Mouse (Mus musculus): ENCODE results near the gene Colec11. TPM values are rescaled to one million over a fixed set of nuclear protein-coding genes. Genes with fewer than 3 reads are reported as not detected.

Colec11 gene
- polyA plus RNA-seq, 1 experiment from 2014 or later, result 0.24 TPM

DNA sequence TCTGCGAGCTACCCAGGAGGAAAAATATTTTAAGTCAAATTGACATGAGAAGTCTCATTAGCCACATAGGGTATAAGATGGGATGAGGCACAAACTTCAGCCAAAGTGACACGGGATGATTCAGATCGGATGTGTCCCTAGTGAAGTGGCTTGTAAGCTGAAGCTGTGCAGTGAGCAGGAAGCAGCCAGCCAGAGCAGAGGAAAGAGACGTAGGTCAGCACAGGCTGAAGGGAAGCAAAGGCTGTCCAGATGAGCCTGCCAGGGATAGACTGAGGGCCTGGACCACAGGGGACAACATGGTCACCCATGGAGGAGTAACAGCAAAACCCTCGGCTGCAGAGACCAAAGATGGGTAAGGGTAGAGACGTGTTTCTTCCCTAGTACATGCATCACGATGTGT is 8.8 kb downstream of the Colec11 start:
- 84% methylated on average over 7 of the region's 7 CpGs for WGBS
- H3K36me3 ChIP-seq (ENCODE audit: control insufficient read depth, insufficient read depth, low read length), result no peaks in the 10 kb centered on the region
- ATAC-seq (ENCODE audit: insufficient number of reproducible peaks, low FRiP score, low TSS enrichment, low read depth) (no peak), DNase-seq (ENCODE audit: low spot score) (no peak)
- H3K4me3 ChIP-seq (ENCODE audit: low read depth, low read length), result no peak overlapping the region
- no peaks in the 10 kb centered on the region for H3K9me3 ChIP-seq (ENCODE audit: control insufficient read depth, low read length)
- H3K9ac ChIP-seq (ENCODE audit: low read length), result no peak overlapping the region
- no peaks in the 10 kb centered on the region for H3K27me3 ChIP-seq (ENCODE audit: control insufficient read depth, insufficient read depth, low read length)
- no peaks in the 10 kb centered on the region for H3K4me1 ChIP-seq (ENCODE audit: control insufficient read depth, insufficient read depth, low read length)
- no peak overlapping the region for H3K27ac ChIP-seq (replicated peaks; ENCODE audit: low read depth, low read length)
- no peak overlapping the region for H3K4me2 ChIP-seq (ENCODE audit: low read depth, severe bottlenecking)

DNA sequence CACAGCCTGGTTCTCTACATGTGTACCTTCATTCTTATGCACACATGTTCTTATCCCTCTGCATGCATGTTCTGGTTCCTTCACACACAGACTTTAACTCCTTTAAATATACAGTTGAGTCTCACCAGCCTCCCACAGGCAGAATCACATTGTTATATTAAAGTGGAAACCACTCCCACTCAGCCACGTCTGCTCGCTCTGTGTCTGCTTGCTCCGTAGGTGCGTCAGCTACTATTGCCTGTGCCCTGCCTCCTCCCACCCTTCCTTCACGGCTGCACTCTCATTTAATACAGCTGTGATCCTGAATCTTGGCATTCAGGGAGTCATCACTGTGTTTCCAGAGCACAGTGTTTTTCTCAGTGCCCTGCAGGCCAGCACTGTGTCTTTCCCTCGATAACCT is 10.8 kb downstream of the Colec11 start:
- DNase-seq (ENCODE audit: low spot score) (no peak), ATAC-seq (ENCODE audit: insufficient number of reproducible peaks, low FRiP score, low TSS enrichment, low read depth) (no peak)
- H3K27ac ChIP-seq (replicated peaks; ENCODE audit: low read depth, low read length), result no peak overlapping the region
- no peak overlapping the region for H3K4me3 ChIP-seq (ENCODE audit: low read depth, low read length)
- no peaks in the 10 kb centered on the region for H3K9me3 ChIP-seq (ENCODE audit: control insufficient read depth, low read length)
- no peaks in the 10 kb centered on the region for H3K36me3 ChIP-seq (ENCODE audit: control insufficient read depth, insufficient read depth, low read length)
- no peak overlapping the region for H3K9ac ChIP-seq (ENCODE audit: low read length)
- H3K27me3 ChIP-seq (ENCODE audit: control insufficient read depth, insufficient read depth, low read length), result no peaks in the 10 kb centered on the region
- no peaks in the 10 kb centered on the region for H3K4me1 ChIP-seq (ENCODE audit: control insufficient read depth, insufficient read depth, low read length)
- WGBS, result 71% methylated on average over 6 of the region's 6 CpGs
- no peak overlapping the region for H3K4me2 ChIP-seq (ENCODE audit: low read depth, severe bottlenecking)

GRCm38 (mm10) chr12:28607546-28608305 is 15.5 kb downstream of the Colec11 start:
- Histone ChIP-seq H3K27me3 (ENCODE audit: control insufficient read depth, insufficient read depth, low read length) (no peaks in the 10 kb centered on the region), H3K4me2 (ENCODE audit: low read depth, severe bottlenecking) (no peak overlapping the region), H3K36me3 (ENCODE audit: control insufficient read depth, insufficient read depth, low read length) (no peaks in the 10 kb centered on the region), H3K27ac (replicated peaks; ENCODE audit: low read depth, low read length) (no peak overlapping the region), H3K9me3 (ENCODE audit: control insufficient read depth, low read length) (no peaks in the 10 kb centered on the region), H3K4me3 (ENCODE audit: low read depth, low read length) (no peak overlapping the region), H3K9ac (ENCODE audit: low read length) (no peak overlapping the region), H3K4me1 (ENCODE audit: control insufficient read depth, insufficient read depth, low read length) (no peaks in the 10 kb centered on the region)
- 62% methylated on average over 17 of the region's 17 CpGs for WGBS
- DNase-seq (ENCODE audit: low spot score), result peak; percentile 33
- ATAC-seq (ENCODE audit: insufficient number of reproducible peaks, low FRiP score, low TSS enrichment, low read depth), result no peak

DNA sequence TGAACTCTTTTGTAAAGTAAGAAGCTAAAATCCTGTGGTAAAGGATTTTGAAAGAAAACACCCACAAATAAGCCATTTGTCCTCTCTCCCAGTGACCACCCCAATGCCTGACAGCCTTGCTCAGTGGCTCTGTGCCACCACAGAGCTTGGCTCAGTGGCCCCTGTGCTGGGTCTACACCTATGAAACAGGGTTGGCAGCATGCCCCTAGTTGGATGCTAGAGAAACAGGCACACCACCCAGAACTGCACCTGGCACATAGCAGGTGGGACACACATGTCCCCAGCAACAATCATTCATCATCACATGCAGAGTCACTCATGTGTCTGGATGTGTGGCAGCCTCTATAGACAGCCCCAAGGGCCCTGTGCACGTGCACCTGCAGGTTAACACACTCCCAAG is 19.7 kb downstream of the Colec11 start:
- Histone ChIP-seq H3K36me3 (ENCODE audit: control insufficient read depth, insufficient read depth, low read length) (no peaks in the 10 kb centered on the region), H3K9ac (ENCODE audit: low read length) (no peak overlapping the region), H3K27me3 (ENCODE audit: control insufficient read depth, insufficient read depth, low read length) (no peaks in the 10 kb centered on the region), H3K4me2 (ENCODE audit: low read depth, severe bottlenecking) (no peak overlapping the region), H3K27ac (replicated peaks; ENCODE audit: low read depth, low read length) (no peak overlapping the region), H3K4me3 (ENCODE audit: low read depth, low read length) (no peak overlapping the region), H3K9me3 (ENCODE audit: control insufficient read depth, low read length) (no peaks in the 10 kb centered on the region), H3K4me1 (ENCODE audit: control insufficient read depth, insufficient read depth, low read length) (no peaks in the 10 kb centered on the region)
- WGBS, result 56% methylated on average over 1 of the region's 1 CpGs
- ATAC-seq (ENCODE audit: insufficient number of reproducible peaks, low FRiP score, low TSS enrichment, low read depth), result no peak
- no peak for DNase-seq (ENCODE audit: low spot score)

GRCm38 (mm10) chr12:28602259-28602658 is 20.9 kb downstream of the Colec11 start:
- Histone ChIP-seq H3K36me3 (ENCODE audit: control insufficient read depth, insufficient read depth, low read length) (no peaks in the 10 kb centered on the region), H3K27ac (replicated peaks; ENCODE audit: low read depth, low read length) (no peak overlapping the region), H3K27me3 (ENCODE audit: control insufficient read depth, insufficient read depth, low read length) (no peaks in the 10 kb centered on the region), H3K4me2 (ENCODE audit: low read depth, severe bottlenecking) (no peak overlapping the region), H3K9me3 (ENCODE audit: control insufficient read depth, low read length) (no peaks in the 10 kb centered on the region), H3K9ac (ENCODE audit: low read length) (no peak overlapping the region), H3K4me1 (ENCODE audit: control insufficient read depth, insufficient read depth, low read length) (no peaks in the 10 kb centered on the region), H3K4me3 (ENCODE audit: low read depth, low read length) (no peak overlapping the region)
- no peak for DNase-seq (ENCODE audit: low spot score)
- ATAC-seq (ENCODE audit: insufficient number of reproducible peaks, low FRiP score, low TSS enrichment, low read depth), result no peak
- 15% methylated on average over 4 of the region's 4 CpGs for WGBS

DNA sequence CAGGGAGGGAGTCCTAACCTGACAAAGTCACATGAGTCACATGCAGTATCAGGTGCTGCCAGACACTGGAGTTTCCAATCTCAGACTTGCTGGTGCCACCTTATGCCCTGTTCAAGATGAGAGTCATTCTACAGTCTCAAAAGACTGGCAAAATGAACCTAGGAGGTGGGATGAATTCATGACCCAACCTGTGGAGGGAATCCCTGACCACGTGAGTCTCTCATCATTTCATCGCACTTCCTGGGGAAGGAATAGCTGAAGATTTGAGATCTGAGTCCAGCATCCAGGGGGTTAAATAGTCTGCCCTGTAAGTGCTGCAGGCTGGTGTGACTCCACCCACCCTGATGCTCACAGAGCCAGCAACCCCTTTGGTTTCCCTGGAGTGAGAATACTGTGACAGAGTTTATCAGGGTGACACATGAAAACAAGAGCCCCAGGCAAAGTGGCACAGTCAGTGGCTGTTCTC is 24.6 kb downstream of the Colec11 start:
- Histone ChIP-seq H3K9me3 (ENCODE audit: control insufficient read depth, low read length) (no peaks in the 10 kb centered on the region), H3K4me3 (ENCODE audit: low read depth, low read length) (no peak overlapping the region), H3K27me3 (ENCODE audit: control insufficient read depth, insufficient read depth, low read length) (no peaks in the 10 kb centered on the region), H3K9ac (ENCODE audit: low read length) (no peak overlapping the region), H3K27ac (replicated peaks; ENCODE audit: low read depth, low read length) (no peak overlapping the region), H3K4me2 (ENCODE audit: low read depth, severe bottlenecking) (no peak overlapping the region), H3K4me1 (ENCODE audit: control insufficient read depth, insufficient read depth, low read length) (no peaks in the 10 kb centered on the region), H3K36me3 (ENCODE audit: control insufficient read depth, insufficient read depth, low read length) (no peaks in the 10 kb centered on the region)
- 53% methylated on average over 2 of the region's 2 CpGs for whole genome bisulfite sequencing
- ATAC-seq (ENCODE audit: insufficient number of reproducible peaks, low FRiP score, low TSS enrichment, low read depth) (no peak), DNase-seq (ENCODE audit: low spot score) (no peak)

- DNase-seq (ENCODE audit: low spot score) (no peak), ATAC-seq (ENCODE audit: insufficient number of reproducible peaks, low FRiP score, low TSS enrichment, low read depth) (no peak)
- H3K36me3 ChIP-seq (ENCODE audit: control insufficient read depth, insufficient read depth, low read length), result no peaks in the 10 kb centered on the region
- H3K27me3 ChIP-seq (ENCODE audit: control insufficient read depth, insufficient read depth, low read length), result no peaks in the 10 kb centered on the region
- no peak overlapping the region for H3K27ac ChIP-seq (replicated peaks; ENCODE audit: low read depth, low read length)
- no peaks in the 10 kb centered on the region for H3K4me1 ChIP-seq (ENCODE audit: control insufficient read depth, insufficient read depth, low read length)
- H3K9ac ChIP-seq (ENCODE audit: low read length), result no peak overlapping the region
- H3K4me3 ChIP-seq (ENCODE audit: low read depth, low read length), result no peak overlapping the region
- WGBS, result 57% methylated on average over 3 of the region's 3 CpGs
- H3K4me2 ChIP-seq (ENCODE audit: low read depth, severe bottlenecking), result no peak overlapping the region
- no peaks in the 10 kb centered on the region for H3K9me3 ChIP-seq (ENCODE audit: control insufficient read depth, low read length)
These were observed 25.1 kb downstream of the Colec11 start for GRCm38 (mm10) chr12:28598110-28598509.

GRCm38 (mm10) chr12:28597699-28598098 is 25.5 kb downstream of the Colec11 start:
- Histone ChIP-seq H3K4me1 (ENCODE audit: control insufficient read depth, insufficient read depth, low read length) (no peaks in the 10 kb centered on the region), H3K36me3 (ENCODE audit: control insufficient read depth, insufficient read depth, low read length) (no peaks in the 10 kb centered on the region), H3K4me2 (ENCODE audit: low read depth, severe bottlenecking) (no peak overlapping the region), H3K4me3 (ENCODE audit: low read depth, low read length) (no peak overlapping the region), H3K9ac (ENCODE audit: low read length) (no peak overlapping the region), H3K9me3 (ENCODE audit: control insufficient read depth, low read length) (no peaks in the 10 kb centered on the region), H3K27me3 (ENCODE audit: control insufficient read depth, insufficient read depth, low read length) (no peaks in the 10 kb centered on the region), H3K27ac (replicated peaks; ENCODE audit: low read depth, low read length) (no peak overlapping the region)
- DNase-seq (ENCODE audit: low spot score) (no peak), ATAC-seq (ENCODE audit: insufficient number of reproducible peaks, low FRiP score, low TSS enrichment, low read depth) (no peak)
- WGBS, result 83% methylated on average over 9 of the region's 9 CpGs

- Histone ChIP-seq H3K27me3 (ENCODE audit: control insufficient read depth, insufficient read depth, low read length) (no peaks in the 10 kb centered on the region), H3K9me3 (ENCODE audit: control insufficient read depth, low read length) (no peaks in the 10 kb centered on the region), H3K27ac (replicated peaks; ENCODE audit: low read depth, low read length) (no peak overlapping the region), H3K4me1 (ENCODE audit: control insufficient read depth, insufficient read depth, low read length) (no peaks in the 10 kb centered on the region), H3K9ac (ENCODE audit: low read length) (no peak overlapping the region), H3K4me3 (ENCODE audit: low read depth, low read length) (no peak overlapping the region), H3K4me2 (ENCODE audit: low read depth, severe bottlenecking) (no peak overlapping the region), H3K36me3 (ENCODE audit: control insufficient read depth, insufficient read depth, low read length) (no peaks in the 10 kb centered on the region)
- ATAC-seq (ENCODE audit: insufficient number of reproducible peaks, low FRiP score, low TSS enrichment, low read depth) (no peak), DNase-seq (ENCODE audit: low spot score) (no peak)
These were observed 26.3 kb downstream of the Colec11 start for GRCm38 (mm10) chr12:28596851-28597250.
